Mouse (Mus musculus) liver, embryonic 15.5 days (tissue): ENCODE measurements around the gene Mtfr1l. TPM values are rescaled to one million over a fixed set of nuclear protein-coding genes. Genes with fewer than 3 reads are reported as not detected.
A peak's percentile ranks its signal among the peaks of the same experiment; 100 is the strongest.
"Not testable (repeated sequence)": the region's sequence is repeated elsewhere in the genome, so short reads cannot be mapped to it uniquely, and the experiment has no call there.

Source experiments
- ATAC-seq: fragments of 200-750 bp; cut with Nextera tagmentation; 2 replicates; pipeline ENCODE4 v1.8.0; 2017; ENCODE audit warnings: moderate number of reproducible peaks, mild to moderate bottlenecking, moderate library complexity; ENCODE audit not compliant: insufficient read depth
- H3K27ac ChIP-seq: fragments of 300-500 bp; sonication (generic); replicated peaks from 2 replicates; pipeline ENCODE4 v1.5.1; 2015; ENCODE audit warnings: mild to moderate bottlenecking, inconsistent platforms
- H3K27me3 ChIP-seq: fragments of 300-500 bp; sonication (generic); 2 replicates; pipeline ENCODE4 v1.6.1; 2015; ENCODE audit warnings: mild to moderate bottlenecking, inconsistent platforms
- H3K36me3 ChIP-seq: fragments of 300-500 bp; sonication (generic); replicated peaks from 2 replicates; pipeline ENCODE4 v1.6.1; 2015; ENCODE audit warnings: moderate library complexity, mild to moderate bottlenecking, inconsistent platforms
- H3K4me1 ChIP-seq: fragments of 300-500 bp; sonication (generic); replicated peaks from 2 replicates; pipeline ENCODE4 v1.6.1; 2015; ENCODE audit warnings: inconsistent platforms
- H3K4me2 ChIP-seq: fragments of 300-500 bp; sonication (generic); 2 replicates; pipeline ENCODE4 v1.6.1; 2015; ENCODE audit warnings: moderate library complexity, mild to moderate bottlenecking, inconsistent platforms
- H3K4me3 ChIP-seq: fragments of 300-500 bp; sonication (generic); replicated peaks from 2 replicates; pipeline ENCODE4 v1.5.1; 2015; ENCODE audit warnings: mild to moderate bottlenecking, inconsistent platforms
- H3K9ac ChIP-seq: fragments of 300-500 bp; sonication (generic); 2 replicates; pipeline ENCODE4 v1.6.1; 2015; ENCODE audit warnings: moderate library complexity, mild to moderate bottlenecking, inconsistent platforms
- H3K9me3 ChIP-seq: fragments of 300-500 bp; sonication (generic); replicated peaks from 2 replicates; pipeline ENCODE4 v1.6.1; 2016; ENCODE audit warnings: inconsistent platforms
- WGBS: fragments of 180-500 bp; shearing (Covaris S2); methylation state at CpG from one replicate; pipeline ENCODE4 v1.1.7; 2015; ENCODE audit warnings: mixed read lengths; ENCODE audit not compliant: insufficient replicate concordance; 5-methylcytosine and 5-hydroxymethylcytosine counted together
- polyA plus RNA-seq: library from polyadenylated mRNA; unstranded; fragments of >200 nt; fragmentation: Nextera tagmentation; extraction: Ambion mirVana; gene quantifications from 2 replicates; pipeline ENCODE4 v1.2.1, GENCODE M21; 2015

Gene Mtfr1l
- polyA plus RNA-seq, 1 experiment from 2014 or later, result 40.3 TPM

DNA sequence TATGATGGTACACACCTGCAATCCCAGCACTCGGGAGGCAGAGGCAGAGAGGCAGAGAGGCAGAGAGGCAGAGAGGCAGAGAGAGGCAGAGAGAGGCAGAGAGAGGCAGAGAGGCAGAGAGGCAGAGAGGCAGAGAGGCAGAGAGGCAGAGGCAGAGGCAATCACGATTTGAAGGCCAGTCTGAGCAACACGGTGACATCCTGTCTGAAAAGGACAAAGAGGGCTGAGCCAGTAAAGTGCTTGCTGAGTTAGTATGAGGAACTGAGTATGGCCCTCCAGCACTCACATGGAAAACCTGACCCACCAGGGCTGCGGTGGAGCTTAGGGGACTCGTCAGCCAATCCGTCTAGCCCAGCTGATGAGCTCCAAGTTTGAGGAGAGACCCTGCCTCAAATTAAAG is 36.2 kb downstream of the Mtfr1l start:
- not testable (repeated sequence) for H3K4me3 ChIP-seq, H3K9me3 ChIP-seq, ATAC-seq, H3K9ac ChIP-seq, H3K4me2 ChIP-seq, H3K36me3 ChIP-seq, H3K27ac ChIP-seq, H3K27me3 ChIP-seq
- WGBS, result 54% methylated on average over 6 of the region's 6 CpGs
- H3K4me1 ChIP-seq, result peaks cover 67% of the 10 kb centered on the region

DNA sequence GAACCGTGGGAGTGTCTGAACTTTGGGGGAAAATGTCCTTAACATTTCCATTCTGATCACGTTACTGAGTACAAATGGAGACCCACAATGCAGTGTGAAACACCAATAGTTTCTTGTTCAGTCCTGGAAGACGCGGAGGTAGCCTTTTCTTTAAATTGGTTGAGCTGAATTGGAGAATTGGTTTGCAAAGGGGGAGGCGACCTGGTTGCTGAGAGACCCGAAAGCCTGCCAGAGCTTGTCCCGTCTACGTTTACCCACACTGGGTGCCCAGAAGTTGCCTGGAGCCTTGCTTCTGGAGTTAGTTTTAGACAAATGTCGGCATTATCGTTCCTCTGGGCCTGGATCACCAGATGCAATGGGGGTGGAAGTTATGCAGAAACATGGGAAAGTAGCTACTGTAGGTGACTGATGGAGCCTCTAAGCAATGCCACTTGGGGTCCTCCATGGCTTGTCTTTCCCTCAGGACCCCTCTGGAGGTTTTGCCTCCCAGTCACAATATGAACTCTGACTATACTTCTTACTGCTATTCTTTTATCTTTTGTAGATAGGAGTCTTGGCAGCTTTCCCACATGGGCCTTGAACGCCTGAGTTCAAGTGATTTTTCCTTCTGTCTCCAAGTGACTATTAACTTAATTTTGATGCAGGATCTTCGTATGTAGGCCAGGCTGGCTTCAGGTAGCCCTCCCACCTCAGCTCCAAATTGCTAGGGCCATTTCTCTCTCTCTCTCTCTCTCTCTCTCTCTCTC is 37.0 kb downstream of the Mtfr1l start:
- no peak overlapping the region for H3K9ac ChIP-seq
- H3K36me3 ChIP-seq, result no peaks in the 10 kb centered on the region
- no peak overlapping the region for H3K27ac ChIP-seq
- peaks cover 4% of the 10 kb centered on the region; the same call in 1 of the 2 replicates for H3K27me3 ChIP-seq
- peak overlapping the region; percentile 62 for H3K4me3 ChIP-seq
- no peak for ATAC-seq
- H3K4me2 ChIP-seq, result peak overlapping the region; percentile 94
- no peaks in the 10 kb centered on the region for H3K9me3 ChIP-seq
- H3K4me1 ChIP-seq, result peaks cover 62% of the 10 kb centered on the region
- WGBS, result 60% methylated on average over 12 of the region's 12 CpGs

DNA sequence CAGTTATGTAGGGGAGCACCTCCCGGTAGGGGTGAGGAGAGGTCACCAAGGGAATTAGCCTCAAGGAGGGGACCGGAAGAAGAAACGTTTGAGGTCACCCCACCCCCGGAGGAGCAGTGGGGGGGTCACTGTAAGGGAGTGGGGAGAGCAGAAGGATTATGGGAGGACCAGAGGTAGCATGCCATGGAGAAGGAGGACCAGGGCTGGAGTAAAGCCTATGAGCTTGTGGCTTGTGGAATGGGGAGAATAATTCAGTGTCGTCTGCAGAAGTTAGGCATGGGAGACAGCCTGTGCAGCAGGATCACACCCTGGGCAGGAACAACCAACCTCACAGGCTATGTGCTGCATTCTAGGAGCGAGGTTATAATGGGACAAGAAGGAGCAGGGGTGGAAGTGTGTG is 38.0 kb downstream of the Mtfr1l start:
- WGBS, result 5% methylated on average over 6 of the region's 6 CpGs
- peak; percentile 4; the same call in 1 of the 2 replicates for ATAC-seq
- H3K27ac ChIP-seq, result peak overlapping the region; percentile 84
- H3K4me1 ChIP-seq, result peaks cover 59% of the 10 kb centered on the region
- H3K36me3 ChIP-seq, result no peaks in the 10 kb centered on the region
- peak overlapping the region; percentile 94 for H3K4me2 ChIP-seq
- peaks cover 8% of the 10 kb centered on the region; the same call in 1 of the 2 replicates for H3K27me3 ChIP-seq
- H3K9me3 ChIP-seq, result no peaks in the 10 kb centered on the region
- H3K4me3 ChIP-seq, result peak overlapping the region; percentile 62
- peak overlapping the region; percentile 47 for H3K9ac ChIP-seq

DNA sequence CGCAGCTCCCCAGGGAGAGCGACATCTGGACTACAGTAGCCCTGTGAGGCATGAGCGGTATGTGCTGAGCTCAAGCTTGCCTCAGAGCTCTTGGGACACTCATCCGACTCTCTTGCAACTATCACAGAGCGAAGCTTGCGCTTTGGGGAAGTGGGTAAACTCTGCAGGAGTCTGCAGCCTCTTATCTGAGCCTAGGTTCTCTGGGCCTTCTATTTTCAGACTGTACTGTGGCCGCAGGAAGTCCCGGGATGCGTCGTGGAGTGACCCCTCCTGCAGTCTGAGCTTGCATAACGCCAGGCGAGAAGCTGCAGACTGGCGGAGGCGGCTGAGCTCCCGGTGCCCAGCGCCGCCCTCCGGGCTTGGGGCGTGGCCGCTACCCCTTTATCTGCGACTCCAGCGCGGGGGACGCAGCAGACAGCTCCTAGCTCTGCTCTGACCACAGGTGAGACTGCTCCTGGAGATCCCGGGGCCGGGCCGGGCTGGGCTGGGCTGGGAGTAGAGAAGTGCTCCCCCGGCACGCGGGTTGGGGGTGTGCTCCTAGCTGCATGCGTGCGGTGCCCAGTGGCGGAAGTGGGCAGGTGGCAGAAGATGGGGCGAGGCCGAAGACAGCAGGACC is 38.5 kb downstream of the Mtfr1l start, which contains the start of gene Paqr7:
Paqr7 (plus strand) TSS at position 103 of the 616 bp plus-strand sequence.
- Histone ChIP-seq H3K27me3 (peaks cover 11% of the 10 kb centered on the region; the same call in 1 of the 2 replicates), H3K9me3 (no peaks in the 10 kb centered on the region), H3K27ac (peak within 1 kb of the TSS; percentile 84), H3K4me2 (peak within 1 kb of the TSS; percentile 94), H3K4me1 (peaks cover 57% of the 10 kb centered on the region), H3K36me3 (no peaks in the 10 kb centered on the region), H3K4me3 (peak within 1 kb of the TSS; percentile 62), H3K9ac (peak within 1 kb of the TSS; percentile 47)
- peak; percentile 81 for ATAC-seq
- WGBS, result under 1% methylated on average over 35 of the region's 35 CpGs

DNA sequence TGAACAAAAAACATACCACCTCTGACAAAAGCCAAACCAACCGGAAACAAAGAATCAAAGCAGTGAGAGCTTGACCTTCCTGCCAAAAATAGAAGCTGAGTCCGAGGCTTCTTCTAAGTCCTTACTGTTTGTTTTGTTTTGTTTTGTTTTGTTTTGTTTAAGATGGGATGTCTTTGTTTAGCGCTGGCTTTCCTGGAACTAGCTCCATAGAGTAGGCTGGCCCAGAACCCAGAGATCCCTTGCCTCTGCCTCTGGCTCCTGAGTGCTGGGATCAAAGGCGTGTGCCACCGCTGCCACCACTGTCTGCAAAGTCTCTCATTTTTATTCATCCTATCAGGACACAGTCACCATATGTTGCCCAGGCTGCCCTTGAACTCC is 39.7 kb downstream of the Mtfr1l start:
- no peaks in the 10 kb centered on the region for H3K36me3 ChIP-seq
- WGBS, result 61% methylated on average over 5 of the region's 5 CpGs
- H3K27ac ChIP-seq, result peak overlapping the region; percentile 64
- H3K4me2 ChIP-seq, result no peak overlapping the region
- no peak overlapping the region for H3K4me3 ChIP-seq
- H3K4me1 ChIP-seq, result peaks cover 56% of the 10 kb centered on the region
- peaks cover 11% of the 10 kb centered on the region; the same call in 1 of the 2 replicates for H3K27me3 ChIP-seq
- no peak for ATAC-seq
- no peaks in the 10 kb centered on the region for H3K9me3 ChIP-seq
- H3K9ac ChIP-seq, result no peak overlapping the region

DNA sequence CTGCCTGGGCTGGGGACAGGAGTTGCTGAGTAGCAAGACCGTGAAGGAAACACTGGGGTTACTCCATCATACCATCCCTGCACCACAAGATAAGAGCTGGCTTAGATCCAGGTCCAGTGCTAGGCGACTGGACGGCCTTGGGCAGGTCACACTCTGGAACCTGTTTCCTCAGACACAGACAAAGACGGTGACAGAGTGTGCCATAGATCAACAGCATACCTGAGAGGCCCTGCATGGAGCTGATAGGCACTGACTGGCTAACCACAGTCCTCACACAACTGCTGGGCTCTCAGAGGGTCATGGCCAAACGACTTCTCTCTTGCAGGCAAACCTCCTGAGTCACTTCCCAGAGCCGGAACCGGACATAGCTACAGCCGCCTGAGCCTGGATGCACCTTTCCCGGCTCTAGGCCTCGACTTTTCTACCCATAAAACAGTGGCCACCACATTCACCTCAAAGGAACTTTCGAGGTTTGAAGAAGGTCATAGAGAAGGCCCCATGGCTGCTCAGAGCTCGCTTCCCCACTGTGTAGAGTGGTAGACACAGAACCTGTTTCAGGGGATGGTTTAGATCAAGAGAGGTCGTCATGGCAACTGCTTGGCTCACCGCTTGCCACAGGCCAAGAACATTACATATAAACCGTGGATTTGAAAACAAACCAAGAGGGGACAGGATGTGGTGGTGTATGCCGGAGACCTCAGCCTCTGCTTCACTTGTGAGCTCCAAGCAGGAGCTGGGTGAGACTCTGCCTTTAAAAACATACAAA is 40.2 kb downstream of the Mtfr1l start:
- H3K9me3 ChIP-seq, result no peaks in the 10 kb centered on the region
- H3K27ac ChIP-seq, result peak overlapping the region; percentile 64
- H3K9ac ChIP-seq, result 0 out of 2 replicates have a peak overlapping the region, but pooled peaks have one; percentile 10
- no peak overlapping the region for H3K4me2 ChIP-seq
- 14% methylated on average over 16 of the region's 16 CpGs for WGBS
- peaks cover 56% of the 10 kb centered on the region for H3K4me1 ChIP-seq
- peaks cover 11% of the 10 kb centered on the region; the same call in 1 of the 2 replicates for H3K27me3 ChIP-seq
- no peak overlapping the region for H3K4me3 ChIP-seq
- no peaks in the 10 kb centered on the region for H3K36me3 ChIP-seq
- peak; percentile 17; the same call in 1 of the 2 replicates for ATAC-seq

DNA sequence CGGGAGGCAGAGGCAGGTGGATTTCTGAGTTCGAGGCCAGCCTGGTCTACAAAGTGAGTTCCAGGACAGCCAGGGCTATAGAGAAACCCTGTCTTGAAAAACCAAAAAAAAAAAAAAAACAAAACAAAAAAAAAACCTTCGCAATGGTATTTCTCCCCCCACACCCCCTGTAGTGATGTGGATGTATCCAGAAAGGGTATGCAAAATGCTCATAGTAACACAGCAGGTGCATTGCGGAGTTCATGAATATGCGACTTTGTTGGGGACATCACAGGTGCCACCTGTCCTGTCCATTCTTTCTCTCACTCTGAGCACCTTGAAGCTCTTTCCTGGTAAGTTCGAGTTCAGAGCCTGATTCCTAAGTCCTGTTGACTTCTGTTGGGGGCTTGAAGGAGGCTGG is 41.0 kb downstream of the Mtfr1l start:
- not testable (repeated sequence) for H3K4me2 ChIP-seq, H3K9ac ChIP-seq, H3K9me3 ChIP-seq, H3K36me3 ChIP-seq, ATAC-seq, H3K4me3 ChIP-seq
- Histone ChIP-seq H3K27me3 (peaks cover 11% of the 10 kb centered on the region; the same call in 1 of the 2 replicates), H3K27ac (peak overlapping the region; percentile 64), H3K4me1 (peaks cover 63% of the 10 kb centered on the region)
- 63% methylated on average over 6 of the region's 6 CpGs for WGBS

DNA sequence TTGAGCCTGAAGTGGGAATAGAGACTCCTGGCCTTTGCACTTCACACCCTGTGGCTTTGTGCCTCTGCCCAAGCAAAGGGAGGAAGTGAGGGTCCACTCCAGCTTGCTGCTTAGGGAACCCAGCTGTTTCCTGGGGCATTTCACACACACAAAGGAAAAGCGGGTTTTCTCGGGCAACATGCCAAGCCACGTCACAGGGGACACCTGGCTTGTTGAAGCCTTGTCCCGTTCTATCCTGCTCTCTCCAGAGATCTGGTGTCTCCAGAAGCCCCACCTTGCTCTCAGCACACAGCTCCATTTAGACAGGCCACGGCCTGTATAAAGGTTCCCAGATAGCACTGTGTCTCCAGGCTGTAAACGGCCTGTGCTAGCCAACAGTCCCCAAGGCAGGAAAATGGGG is 43.5 kb downstream of the Mtfr1l start:
- Histone ChIP-seq H3K27ac (no peak overlapping the region), H3K4me1 (peaks cover 52% of the 10 kb centered on the region), H3K9me3 (no peaks in the 10 kb centered on the region), H3K4me3 (no peak overlapping the region), H3K36me3 (no peaks in the 10 kb centered on the region), H3K4me2 (no peak overlapping the region), H3K27me3 (peaks cover 11% of the 10 kb centered on the region; the same call in 1 of the 2 replicates), H3K9ac (no peak overlapping the region)
- no peak for ATAC-seq
- 55% methylated on average over 6 of the region's 6 CpGs for WGBS

DNA sequence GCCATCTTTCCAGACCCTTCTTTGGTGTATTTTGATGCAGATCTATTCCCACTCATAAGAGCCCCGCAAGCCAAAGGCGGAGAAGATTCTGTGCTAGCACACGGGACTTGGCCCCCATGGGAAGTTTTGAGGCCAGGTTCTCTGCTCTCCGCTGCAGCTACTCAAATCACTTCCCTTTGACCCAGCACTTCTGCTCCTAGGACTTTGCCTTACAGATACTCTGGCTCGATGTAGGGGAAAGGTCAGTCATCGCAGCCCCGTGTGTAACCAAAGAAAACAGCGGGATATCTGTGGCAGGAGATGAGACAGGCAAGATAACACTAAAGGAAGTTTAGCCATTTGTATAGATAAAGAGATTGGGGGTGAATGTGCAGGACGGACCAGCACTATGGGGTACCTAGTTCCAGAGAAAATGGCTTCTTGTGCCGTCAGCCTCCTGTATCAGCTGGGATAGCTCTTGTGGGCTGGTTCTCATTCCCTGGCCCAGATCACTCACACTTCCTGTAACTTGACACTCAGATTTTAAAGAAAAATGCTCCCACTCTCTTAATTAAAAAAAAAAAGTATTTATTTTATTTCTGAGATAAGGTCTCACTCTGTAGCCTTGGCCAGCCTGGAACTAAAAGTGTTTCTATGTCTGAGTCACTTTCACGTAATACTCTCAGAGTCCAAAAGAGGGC is 45.1 kb downstream of the Mtfr1l start:
- no peak overlapping the region for H3K4me3 ChIP-seq
- no peaks in the 10 kb centered on the region for H3K9me3 ChIP-seq
- no peak overlapping the region for H3K4me2 ChIP-seq
- peaks cover 7% of the 10 kb centered on the region; the same call in 1 of the 2 replicates for H3K27me3 ChIP-seq
- no peak overlapping the region for H3K9ac ChIP-seq
- H3K36me3 ChIP-seq, result no peaks in the 10 kb centered on the region
- WGBS, result 56% methylated on average over 11 of the region's 11 CpGs
- peak overlapping the region; percentile 30; the same call in 1 of the 2 replicates for H3K27ac ChIP-seq
- peaks cover 42% of the 10 kb centered on the region for H3K4me1 ChIP-seq
- ATAC-seq, result peak; percentile 24; the same call in 1 of the 2 replicates

DNA sequence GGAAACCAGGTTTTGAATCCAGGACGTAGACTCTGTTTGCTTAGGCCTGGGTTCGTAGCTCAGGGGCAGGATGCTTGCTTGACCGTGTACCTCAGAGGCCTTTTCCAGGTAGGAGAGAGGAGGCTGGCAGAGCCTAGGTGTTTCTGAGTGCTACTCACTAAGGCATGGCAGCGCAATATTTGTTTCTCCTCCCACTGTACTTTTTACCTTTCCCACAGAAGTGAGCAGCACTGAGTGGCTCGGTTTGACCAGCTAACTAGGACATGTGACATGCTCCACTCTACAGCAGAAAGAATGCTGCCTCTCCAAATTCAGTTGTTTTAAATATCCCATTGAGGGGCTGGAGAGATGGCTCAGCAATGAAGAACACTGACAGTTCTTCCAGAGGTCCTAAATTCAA is 47.0 kb downstream of the Mtfr1l start:
- Histone ChIP-seq H3K9ac (no peak overlapping the region), H3K4me1 (peaks cover 32% of the 10 kb centered on the region), H3K9me3 (no peaks in the 10 kb centered on the region), H3K36me3 (no peaks in the 10 kb centered on the region), H3K27ac (0 out of 2 replicates have a peak overlapping the region, but pooled peaks have one; percentile 6), H3K4me3 (no peak overlapping the region), H3K4me2 (no peak overlapping the region), H3K27me3 (peaks cover 20% of the 10 kb centered on the region; the same call in 1 of the 2 replicates)
- ATAC-seq, result peak; percentile 30; the same call in 1 of the 2 replicates
- 71% methylated on average over 5 of the region's 5 CpGs for WGBS
